ENCODE assay signal across 24 mouse cellular contexts in the genomic region with DNA sequence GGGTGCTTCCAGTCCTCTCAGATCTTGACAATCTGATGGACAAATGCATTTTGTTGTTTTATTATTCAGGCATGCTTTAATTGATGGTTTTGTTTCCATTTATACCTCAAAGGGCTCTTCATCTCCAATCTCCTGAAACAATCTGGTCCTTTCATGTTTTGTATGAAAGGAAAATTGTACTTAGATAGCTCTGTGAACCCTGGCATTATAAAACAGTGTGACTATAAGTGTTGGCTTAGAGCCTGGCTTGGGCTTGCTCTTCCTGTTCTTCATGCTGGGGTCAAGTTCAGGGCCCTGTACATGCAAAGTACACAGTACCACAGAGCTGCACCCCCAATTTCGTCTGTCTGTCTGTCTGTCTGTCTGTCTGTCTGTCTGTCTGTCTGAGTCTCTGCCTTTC. TPM values are rescaled to one million over a fixed set of nuclear protein-coding genes. Genes with fewer than 3 reads are reported as not detected.
DNase-seq lines count a peak whose midpoint lies in the region; ATAC-seq and TF ChIP-seq lines count a peak whose summit lies in the region.
"Had no signal": no experiment of that assay in that cellular context is flagged by ENCODE, and none has a peak within 500 bp of the region (broad histone marks: within the 10 kb centered on the region; RNA-seq: fewer than 3 reads in every experiment).

No protein-coding gene starts in this region.

- no peak for ATAC-seq in liver, embryonic 11.5 days (replicated peaks; ENCODE audit: low FRiP score)
- no peak for ATAC-seq in megakaryocyte-erythroid progenitor cell, adult 5-6 weeks (replicated peaks; ENCODE audit: low FRiP score, low TSS enrichment, poor library complexity, severe bottlenecking)
- ATAC-seq: intestine, embryonic 15.5 days; midbrain, embryonic 15.5 days had no signal

- H3K4me1 ChIP-seq in liver, adult 2 months (ENCODE audit: control insufficient read depth, insufficient read depth, low read length): no peaks in the 10 kb centered on the region
- H3K4me1 ChIP-seq in liver, embryonic 11.5 days (replicated peaks; ENCODE audit: control insufficient read depth, insufficient read depth, low read length): peaks cover 13% of the 10 kb centered on the region
- peaks cover 16% of the 10 kb centered on the region for H3K4me1 ChIP-seq in embryonic fibroblast, embryonic 13.5 days (ENCODE audit: control insufficient read depth, insufficient read depth, low read length)
- H3K4me1 ChIP-seq: embryonic facial prominence, embryonic 12.5 days; intestine, embryonic 15.5 days; limb, embryonic 12.5 days had no signal

- WGBS in liver, adult 2 months: 12% methylated on average over 1 of the region's 1 CpGs
- 67% methylated on average over 1 of the region's 1 CpGs for WGBS in liver, embryonic 11.5 days

- peak; percentile 18 for DNase-seq in liver, adult 2 months (ENCODE audit: extremely low read depth, low read depth, low spot score)
- no peak for DNase-seq in liver, embryonic 11.5 days (ENCODE audit: low spot score)
- DNase-seq in 3T3-L1 (ENCODE audit: low read depth, low spot score): peak; percentile 20
- DNase-seq in NIH3T3 (ENCODE audit: low read depth): peak; percentile 12
- DNase-seq in layer of hippocampus, adult 11-12 months (ENCODE audit: low spot score): no peak
- DNase-seq: cerebellum, adult 11 months; cerebellum, postnatal 14 days; gastrocnemius, adult 2 months; heart, postnatal 36 days; kidney, adult 8-10 months; kidney, postnatal 10 days; liver, embryonic 13.5 days; thymus, postnatal 36 days had no signal

- no peaks in the 10 kb centered on the region; the same call in 1 of the 2 replicates for H3K79me2 ChIP-seq in liver, adult 2 months (ENCODE audit: control insufficient read depth, insufficient read depth, low read length)

- H3K4me3 ChIP-seq in liver, adult 2 months (ENCODE audit: insufficient read depth, low read depth, low read length): no peak overlapping the region
- H3K4me3 ChIP-seq in liver, embryonic 11.5 days (ENCODE audit: low read depth, low read length): no peak overlapping the region
- H3K4me3 ChIP-seq in embryonic fibroblast, embryonic 13.5 days (ENCODE audit: insufficient read depth, low read length): no peak overlapping the region
- H3K4me3 ChIP-seq: embryonic facial prominence, embryonic 12.5 days; gastrocnemius, adult 2 months; heart, embryonic 15.5 days; hindbrain, embryonic 15.5 days; intestine, embryonic 15.5 days; layer of hippocampus, adult 2 months; limb, embryonic 12.5 days; liver, embryonic 13.5 days; midbrain, embryonic 15.5 days; neural tube, embryonic 12.5 days had no signal

- no peak for TF ChIP-seq POLR2A in liver, adult 2 months (IDR thresholded peaks at IDR 0.05; ENCODE audit: extremely low read depth, insufficient read depth, low read length)
- TF ChIP-seq POLR2A in embryonic fibroblast, embryonic 13.5 days (IDR thresholded peaks at IDR 0.05; ENCODE audit: low read depth, low read length): no peak

- H3K27ac ChIP-seq in liver, adult 2 months (replicated peaks; ENCODE audit: insufficient read depth, low read depth, low read length): no peak overlapping the region
- H3K27ac ChIP-seq in liver, embryonic 11.5 days (ENCODE audit: low read depth, low read length): no peak overlapping the region
- peak overlapping the region; percentile 86 for H3K27ac ChIP-seq in embryonic fibroblast, embryonic 13.5 days (ENCODE audit: insufficient read depth, low read length)
- H3K27ac ChIP-seq: gastrocnemius, adult 2 months; heart, embryonic 15.5 days; hindbrain, embryonic 15.5 days; intestine, embryonic 15.5 days; layer of hippocampus, adult 2 months; limb, embryonic 12.5 days; liver, embryonic 13.5 days; midbrain, embryonic 15.5 days; neural tube, embryonic 12.5 days had no signal

- TF ChIP-seq CTCF in liver, adult 2 months (IDR thresholded peaks at IDR 0.05; ENCODE audit: low read depth, low read length): no peak
- TF ChIP-seq CTCF in embryonic fibroblast, embryonic 13.5 days (IDR thresholded peaks at IDR 0.05; ENCODE audit: borderline replicate concordance, insufficient read depth, low read length): no peak

- no peaks in the 10 kb centered on the region for H3K27me3 ChIP-seq in liver, adult 2 months (ENCODE audit: control insufficient read depth, insufficient read depth, low read length)
- no peaks in the 10 kb centered on the region for H3K27me3 ChIP-seq in liver, embryonic 11.5 days (replicated peaks; ENCODE audit: control insufficient read depth, insufficient read depth, low read length)
- H3K27me3 ChIP-seq: embryonic facial prominence, embryonic 12.5 days; heart, embryonic 15.5 days; hindbrain, embryonic 15.5 days; intestine, embryonic 15.5 days; limb, embryonic 12.5 days; liver, embryonic 13.5 days; midbrain, embryonic 15.5 days; neural tube, embryonic 12.5 days had no signal

- no peak overlapping the region for H3K4me2 ChIP-seq in liver, embryonic 11.5 days
- H3K4me2 ChIP-seq: embryonic facial prominence, embryonic 12.5 days; heart, embryonic 15.5 days; hindbrain, embryonic 15.5 days; intestine, embryonic 15.5 days; limb, embryonic 12.5 days; liver, embryonic 13.5 days; lung, embryonic 14.5 days; midbrain, embryonic 15.5 days; neural tube, embryonic 12.5 days had no signal

- H3K9me3 ChIP-seq in liver, embryonic 11.5 days (ENCODE audit: control insufficient read depth, low read length): no peaks in the 10 kb centered on the region
- H3K9me3 ChIP-seq: embryonic facial prominence, embryonic 12.5 days; heart, embryonic 15.5 days; hindbrain, embryonic 15.5 days; intestine, embryonic 15.5 days; limb, embryonic 12.5 days; liver, embryonic 13.5 days; midbrain, embryonic 15.5 days; neural tube, embryonic 12.5 days had no signal

- no peak overlapping the region for H3K9ac ChIP-seq in liver, adult 2 months (ENCODE audit: low read depth, low read length)
- H3K9ac ChIP-seq in liver, embryonic 11.5 days (ENCODE audit: low read depth, low read length): no peak overlapping the region
- H3K9ac ChIP-seq: embryonic facial prominence, embryonic 12.5 days; heart, embryonic 15.5 days; hindbrain, embryonic 15.5 days; intestine, embryonic 15.5 days; limb, embryonic 12.5 days; liver, embryonic 13.5 days; lung, embryonic 14.5 days; midbrain, embryonic 15.5 days; neural tube, embryonic 12.5 days had no signal

- no peaks in the 10 kb centered on the region; the same call in 1 of the 2 replicates for H3K36me3 ChIP-seq in liver, adult 2 months (ENCODE audit: control insufficient read depth, insufficient read depth, low read length)
- peaks cover 3% of the 10 kb centered on the region; the same call in 1 of the 2 replicates for H3K36me3 ChIP-seq in liver, embryonic 11.5 days (ENCODE audit: control insufficient read depth, insufficient read depth, low read length)
- H3K36me3 ChIP-seq: embryonic facial prominence, embryonic 12.5 days; heart, embryonic 15.5 days; hindbrain, embryonic 15.5 days; intestine, embryonic 15.5 days; midbrain, embryonic 15.5 days; neural tube, embryonic 12.5 days had no signal

RNA-seq across cellular contexts. Expression of a gene that starts 40.4 kb away (rescaled TPM):
- total RNA-seq in liver, adult 2 months (2014; rRNA removed): 2.7 and 3.6 TPM in 2 replicates
- 4.5 and 4.8 TPM in 2 replicates for polyA plus RNA-seq in liver, adult 2 months (2012; rRNA removed)
- polyA plus RNA-seq in liver, embryonic 11.5 days (2014; fragmentation: Nextera tagmentation; extraction: Ambion mirVana): 5.7 and 6.5 TPM in 2 replicates
- polyA plus RNA-seq in embryonic fibroblast, embryonic 13.5 days (2011; ENCODE audit: insufficient read length, low read depth, missing spikeins): 6.4 and 8.2 TPM in 2 replicates
- 14.0 and 20.2 TPM in 2 replicates for total RNA-seq in megakaryocyte-erythroid progenitor cell, adult 5-6 weeks (2014; fragmentation: Nextera tagmentation)
- 8.8 and 10.1 TPM in 2 replicates for total RNA-seq in megakaryocyte-erythroid progenitor cell, adult 5-6 weeks (2017)

Comparison
In these comparisons a context has a peak if more than half of its experiments do, and no peak if none do; other contexts are left out.
1. DNase-seq: peak in liver, adult 2 months (single experiment), 3T3-L1 (single experiment) and NIH3T3 (single experiment); none in liver, embryonic 11.5 days (single experiment) and layer of hippocampus, adult 11-12 months (single experiment).